16 mouse cellular contexts compared by ENCODE assay signal in genomic region chr12:118703068-118703662, GRCm38 (mm10).
DNase-seq lines count a peak whose midpoint lies in the region; ATAC-seq and TF ChIP-seq lines count a peak whose summit lies in the region.
"Had no signal": no experiment of that assay in that cellular context is flagged by ENCODE, and none has a peak within 500 bp of the region (broad histone marks: within the 10 kb centered on the region; RNA-seq: fewer than 3 reads in every experiment).

No protein-coding gene starts in this region.

- H3K9me3 ChIP-seq in hindbrain, embryonic 13.5 days, result peaks cover 1% of the 10 kb centered on the region; the same call in 1 of the 2 replicates
- H3K9me3 ChIP-seq in hindbrain, postnatal 0 days (ENCODE audit: low read length), result no peaks in the 10 kb centered on the region
- no peaks in the 10 kb centered on the region for H3K9me3 ChIP-seq in lung, embryonic 14.5 days (ENCODE audit: low read depth, low read length)
- H3K9me3 ChIP-seq: embryonic facial prominence, embryonic 12.5 days; forebrain, embryonic 10.5 days; stomach, embryonic 15.5 days had no signal

- TF ChIP-seq CTCF in hindbrain, postnatal 0 days (IDR thresholded peaks at IDR 0.05; ENCODE audit: low read depth), result no peak
- no peak for TF ChIP-seq CTCF in lung, embryonic 14.5 days (IDR thresholded peaks at IDR 0.05; ENCODE audit: low read depth)

- H3K4me1 ChIP-seq in hindbrain, embryonic 13.5 days (replicated peaks), result peaks cover 13% of the 10 kb centered on the region
- no peaks in the 10 kb centered on the region for H3K4me1 ChIP-seq in hindbrain, postnatal 0 days (ENCODE audit: insufficient read depth, low read length)
- 0 out of 2 replicates have a peak, but pooled peaks cover 3% of the 10 kb centered on the region for H3K4me1 ChIP-seq in lung, embryonic 14.5 days (ENCODE audit: insufficient read depth)
- H3K4me1 ChIP-seq: embryonic facial prominence, embryonic 12.5 days; stomach, embryonic 15.5 days had no signal

- DNase-seq in hindbrain, postnatal 0 days (ENCODE audit: low spot score), result no peak
- DNase-seq in lung, embryonic 14.5 days, result peak; percentile 37
- DNase-seq in lung, postnatal 14 days, result no peak
- DNase-seq in mesoderm, embryonic 11.5 days (ENCODE audit: low read depth, low spot score), result peak; percentile 37
- no peak for DNase-seq in gastrocnemius, postnatal 25 days
- DNase-seq: cerebellum, adult 18-20 months; gastrocnemius, postnatal 10 days; left cerebral cortex, postnatal 4 days; liver, postnatal 0 days; thymus, postnatal 25 days had no signal

- 42% methylated on average over 11 of the region's 11 CpGs for WGBS in hindbrain, embryonic 13.5 days
- 45% methylated on average over 11 of the region's 11 CpGs for WGBS in hindbrain, postnatal 0 days
- whole genome bisulfite sequencing in lung, embryonic 14.5 days, result 24% methylated on average over 11 of the region's 11 CpGs

- ATAC-seq in hindbrain, embryonic 13.5 days (ENCODE audit: low FRiP score), result 0 out of 2 replicates have a peak, but pooled peaks have one; percentile 36
- no peak for ATAC-seq in hindbrain, postnatal 0 days
- peak; percentile 63; the same call in 1 of the 2 replicates for ATAC-seq in lung, embryonic 14.5 days (ENCODE audit: insufficient read depth)
- 0 out of 2 replicates have a peak, but pooled peaks have one; percentile 47 for ATAC-seq in common myeloid progenitor, adult 5-6 weeks (replicated peaks; ENCODE audit: low read depth, poor library complexity, severe bottlenecking)
- ATAC-seq: inflammation-experienced regulatory T-cells, adult 6 months; liver, postnatal 0 days had no signal

- peak overlapping the region; percentile 14; the same call in 1 of the 2 replicates for H3K4me2 ChIP-seq in hindbrain, embryonic 13.5 days
- no peak overlapping the region for H3K4me2 ChIP-seq in hindbrain, postnatal 0 days (ENCODE audit: low read depth, low read length)
- H3K4me2 ChIP-seq in lung, embryonic 14.5 days, result peak overlapping the region; percentile 33; the same call in 1 of the 2 replicates
- H3K4me2 ChIP-seq: embryonic facial prominence, embryonic 12.5 days; stomach, embryonic 15.5 days had no signal

- H3K27me3 ChIP-seq in hindbrain, embryonic 13.5 days, result peaks cover 4% of the 10 kb centered on the region; the same call in 1 of the 2 replicates
- H3K27me3 ChIP-seq in hindbrain, postnatal 0 days (ENCODE audit: insufficient read depth, low read length), result no peaks in the 10 kb centered on the region
- H3K27me3 ChIP-seq in lung, embryonic 14.5 days (ENCODE audit: insufficient read depth, low read length), result no peaks in the 10 kb centered on the region
- H3K27me3 ChIP-seq: embryonic facial prominence, embryonic 12.5 days; stomach, embryonic 15.5 days had no signal

- H3K36me3 ChIP-seq in hindbrain, embryonic 13.5 days, result no peaks in the 10 kb centered on the region
- H3K36me3 ChIP-seq in hindbrain, postnatal 0 days (ENCODE audit: insufficient read depth, low read length), result no peaks in the 10 kb centered on the region
- H3K36me3 ChIP-seq in lung, embryonic 14.5 days (ENCODE audit: insufficient read depth), result no peaks in the 10 kb centered on the region
- H3K36me3 ChIP-seq: embryonic facial prominence, embryonic 12.5 days; forebrain, embryonic 10.5 days; stomach, embryonic 15.5 days had no signal

- no peak overlapping the region for H3K9ac ChIP-seq in hindbrain, embryonic 13.5 days
- H3K9ac ChIP-seq in hindbrain, postnatal 0 days (replicated peaks; ENCODE audit: low read length), result no peak overlapping the region
- no peak overlapping the region for H3K9ac ChIP-seq in lung, embryonic 14.5 days
- H3K9ac ChIP-seq: embryonic facial prominence, embryonic 12.5 days; liver, postnatal 0 days; stomach, embryonic 15.5 days had no signal

- no peak overlapping the region for H3K27ac ChIP-seq in hindbrain, embryonic 13.5 days
- H3K27ac ChIP-seq in hindbrain, postnatal 0 days, result no peak overlapping the region
- H3K27ac ChIP-seq in lung, embryonic 14.5 days (ENCODE audit: low read depth), result no peak overlapping the region
- H3K27ac ChIP-seq: embryonic facial prominence, embryonic 12.5 days; forebrain, embryonic 10.5 days; stomach, embryonic 15.5 days had no signal

- H3K4me3 ChIP-seq in hindbrain, embryonic 13.5 days, result no peak overlapping the region
- H3K4me3 ChIP-seq in hindbrain, postnatal 0 days (ENCODE audit: low read length), result no peak overlapping the region
- H3K4me3 ChIP-seq in lung, embryonic 14.5 days (ENCODE audit: low read depth, low read length), result no peak overlapping the region
- H3K4me3 ChIP-seq: embryonic facial prominence, embryonic 12.5 days; forebrain, embryonic 10.5 days; stomach, embryonic 15.5 days had no signal

Comparison
In these comparisons a context has a peak if more than half of its experiments do, and no peak if none do; other contexts are left out.
1. DNase-seq: peak in lung, embryonic 14.5 days (single experiment) and mesoderm, embryonic 11.5 days (single experiment); none in hindbrain, postnatal 0 days (single experiment), lung, postnatal 14 days (single experiment) and gastrocnemius, postnatal 25 days (single experiment).